Mouse (Mus musculus): ENCODE measurements around the gene Il10rb. TPM values are rescaled to one million over a fixed set of nuclear protein-coding genes. Genes with fewer than 3 reads are reported as not detected.
A peak's percentile ranks its signal among the peaks of the same experiment; 100 is the strongest.

Gene Il10rb
- polyA plus RNA-seq, 1 experiment from 2014 or later: 29.8 TPM

DNA sequence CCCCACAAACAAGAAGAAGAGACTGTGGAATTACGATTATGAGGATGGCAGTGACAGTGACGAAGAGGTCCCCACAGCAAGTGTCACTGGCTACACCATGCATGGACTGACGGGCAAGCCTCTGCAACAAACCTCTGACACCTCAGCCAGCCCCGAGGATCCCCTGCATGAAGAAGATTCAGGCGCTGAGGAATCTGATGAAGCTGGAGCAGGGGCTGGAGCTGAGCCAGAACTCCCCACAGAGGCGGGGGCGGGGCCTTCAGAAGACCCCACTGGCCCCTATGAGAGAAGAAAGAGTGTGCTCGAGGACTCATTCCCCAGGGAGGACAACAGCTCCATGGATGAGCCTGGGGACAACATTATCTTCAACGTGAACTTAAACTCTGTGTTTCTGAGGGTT is 2.2 kb upstream of the Il10rb start:
- Histone ChIP-seq H3K4me1 (replicated peaks; ENCODE audit: control insufficient read depth, insufficient read depth, low read length) (peaks cover 13% of the 10 kb centered on the region), H3K36me3 (ENCODE audit: control insufficient read depth, insufficient read depth, low read length) (peaks cover 16% of the 10 kb centered on the region; the same call in 1 of the 2 replicates)

GRCm38 (mm10) chr16:91404187-91404586 is 1.8 kb upstream of the Il10rb start:
- no peak overlapping the region for H3K27ac ChIP-seq (ENCODE audit: low read depth, low read length)
- 88% methylated on average over 8 of the region's 8 CpGs for WGBS
- no peak overlapping the region for H3K9ac ChIP-seq (ENCODE audit: low read depth, low read length)
- no peak for DNase-seq (ENCODE audit: low spot score)
- H3K4me3 ChIP-seq (ENCODE audit: low read depth, low read length): no peak overlapping the region
- ATAC-seq (replicated peaks; ENCODE audit: low FRiP score): no peak
- H3K4me1 ChIP-seq (replicated peaks; ENCODE audit: control insufficient read depth, insufficient read depth, low read length): peaks cover 16% of the 10 kb centered on the region
- H3K27me3 ChIP-seq (replicated peaks; ENCODE audit: control insufficient read depth, insufficient read depth, low read length): no peaks in the 10 kb centered on the region
- H3K4me2 ChIP-seq: no peak overlapping the region
- no peaks in the 10 kb centered on the region for H3K9me3 ChIP-seq (ENCODE audit: control insufficient read depth, low read length)
- H3K36me3 ChIP-seq (ENCODE audit: control insufficient read depth, insufficient read depth, low read length): peaks cover 16% of the 10 kb centered on the region; the same call in 1 of the 2 replicates

More for the DNA sequence above, 2.2 kb upstream of the Il10rb start:
- no peak overlapping the region for H3K27ac ChIP-seq (ENCODE audit: low read depth, low read length)
- no peak for ATAC-seq (replicated peaks; ENCODE audit: low FRiP score)
- H3K27me3 ChIP-seq (replicated peaks; ENCODE audit: control insufficient read depth, insufficient read depth, low read length): no peaks in the 10 kb centered on the region
- H3K4me2 ChIP-seq: no peak overlapping the region
- H3K9me3 ChIP-seq (ENCODE audit: control insufficient read depth, low read length): no peaks in the 10 kb centered on the region
- 81% methylated on average over 9 of the region's 9 CpGs for WGBS
- H3K4me3 ChIP-seq (ENCODE audit: low read depth, low read length): no peak overlapping the region
- DNase-seq (ENCODE audit: low spot score): no peak
- no peak overlapping the region for H3K9ac ChIP-seq (ENCODE audit: low read depth, low read length)

- Histone ChIP-seq H3K4me3 (ENCODE audit: low read depth, low read length) (no peak overlapping the region), H3K9ac (ENCODE audit: low read depth, low read length) (no peak overlapping the region), H3K27ac (ENCODE audit: low read depth, low read length) (no peak overlapping the region), H3K27me3 (replicated peaks; ENCODE audit: control insufficient read depth, insufficient read depth, low read length) (no peaks in the 10 kb centered on the region), H3K4me1 (replicated peaks; ENCODE audit: control insufficient read depth, insufficient read depth, low read length) (peaks cover 16% of the 10 kb centered on the region), H3K4me2 (peak overlapping the region; percentile 87; the same call in 1 of the 2 replicates), H3K9me3 (ENCODE audit: control insufficient read depth, low read length) (no peaks in the 10 kb centered on the region), H3K36me3 (ENCODE audit: control insufficient read depth, insufficient read depth, low read length) (peaks cover 16% of the 10 kb centered on the region; the same call in 1 of the 2 replicates)
- 77% methylated on average over 10 of the region's 10 CpGs for WGBS
- no peak for DNase-seq (ENCODE audit: low spot score)
- no peak for ATAC-seq (replicated peaks; ENCODE audit: low FRiP score)
These were observed 961 bp upstream of the Il10rb start for GRCm38 (mm10) chr16:91404828-91405577.

- Histone ChIP-seq H3K9me3 (ENCODE audit: control insufficient read depth, low read length) (no peaks in the 10 kb centered on the region), H3K4me1 (replicated peaks; ENCODE audit: control insufficient read depth, insufficient read depth, low read length) (peaks cover 13% of the 10 kb centered on the region), H3K27me3 (replicated peaks; ENCODE audit: control insufficient read depth, insufficient read depth, low read length) (no peaks in the 10 kb centered on the region), H3K4me3 (ENCODE audit: low read depth, low read length) (peak overlapping the region; percentile 72), H3K27ac (ENCODE audit: low read depth, low read length) (peak overlapping the region; percentile 54), H3K9ac (ENCODE audit: low read depth, low read length) (peak overlapping the region; percentile 83), H3K36me3 (ENCODE audit: control insufficient read depth, insufficient read depth, low read length) (peaks cover 10% of the 10 kb centered on the region; the same call in 1 of the 2 replicates), H3K4me2 (peak overlapping the region; percentile 87)
- DNase-seq (ENCODE audit: low spot score): peak; percentile 57
- ATAC-seq (replicated peaks; ENCODE audit: low FRiP score): peak; percentile 65
- 2% methylated on average over 13 of the region's 13 CpGs for WGBS
These were observed 739 bp downstream of the Il10rb start for GRCm38 (mm10) chr16:91406585-91407220.

GRCm38 (mm10) chr16:91413102-91413844 is 7.3 kb downstream of the Il10rb start:
- Histone ChIP-seq H3K4me3 (ENCODE audit: low read depth, low read length) (no peak overlapping the region), H3K4me1 (replicated peaks; ENCODE audit: control insufficient read depth, insufficient read depth, low read length) (peaks cover 21% of the 10 kb centered on the region), H3K9ac (ENCODE audit: low read depth, low read length) (no peak overlapping the region), H3K27ac (ENCODE audit: low read depth, low read length) (peak overlapping the region; percentile 39; the same call in 1 of the 2 replicates), H3K4me2 (no peak overlapping the region), H3K9me3 (ENCODE audit: control insufficient read depth, low read length) (no peaks in the 10 kb centered on the region), H3K27me3 (replicated peaks; ENCODE audit: control insufficient read depth, insufficient read depth, low read length) (no peaks in the 10 kb centered on the region), H3K36me3 (ENCODE audit: control insufficient read depth, insufficient read depth, low read length) (peaks cover 15% of the 10 kb centered on the region)
- 60% methylated on average over 12 of the region's 12 CpGs for WGBS
- DNase-seq (ENCODE audit: low spot score) (no peak), ATAC-seq (replicated peaks; ENCODE audit: low FRiP score) (no peak)

DNA sequence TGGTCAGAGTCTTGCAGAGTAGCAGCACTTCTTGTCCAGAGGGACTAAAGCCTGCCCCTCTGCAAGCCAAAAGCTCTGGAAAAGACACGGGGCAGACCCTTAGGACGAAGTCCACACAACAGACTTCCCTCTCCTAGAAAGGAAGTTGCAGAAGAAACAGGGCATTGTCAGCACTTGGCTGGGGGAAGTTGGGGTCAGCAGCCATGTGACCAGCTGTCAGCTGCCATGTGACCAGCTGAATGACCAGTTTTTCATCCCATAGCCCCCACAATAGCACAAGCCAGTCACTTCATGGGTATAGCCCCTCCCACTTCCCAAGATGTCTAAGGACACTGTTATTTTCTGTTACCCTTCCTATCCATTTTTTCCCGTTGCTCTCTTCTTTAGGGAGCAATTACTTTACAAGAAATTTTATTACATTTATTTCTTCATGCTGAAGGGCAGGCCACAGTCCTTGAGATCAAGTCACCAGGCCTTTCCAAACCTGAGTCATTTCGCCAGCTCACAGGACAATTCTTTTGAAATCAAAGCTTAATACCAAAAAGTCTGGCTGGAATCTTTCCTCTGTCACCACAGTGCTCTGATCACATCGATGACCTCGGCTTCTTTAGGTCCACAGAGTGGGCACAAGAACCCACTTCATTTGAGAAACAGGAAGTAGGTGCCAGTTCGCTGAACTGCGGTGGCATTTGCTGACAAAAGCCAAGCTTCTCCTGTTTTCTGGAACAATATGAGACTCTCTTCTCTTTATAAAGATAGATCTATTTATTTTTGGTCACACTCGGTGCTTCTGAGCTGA is 9.6 kb downstream of the Il10rb start:
- DNase-seq (ENCODE audit: low spot score) (no peak), ATAC-seq (replicated peaks; ENCODE audit: low FRiP score) (no peak)
- peaks cover 16% of the 10 kb centered on the region for H3K4me1 ChIP-seq (replicated peaks; ENCODE audit: control insufficient read depth, insufficient read depth, low read length)
- no peak overlapping the region for H3K4me3 ChIP-seq (ENCODE audit: low read depth, low read length)
- H3K4me2 ChIP-seq: no peak overlapping the region
- no peaks in the 10 kb centered on the region for H3K27me3 ChIP-seq (replicated peaks; ENCODE audit: control insufficient read depth, insufficient read depth, low read length)
- peaks cover 24% of the 10 kb centered on the region for H3K36me3 ChIP-seq (ENCODE audit: control insufficient read depth, insufficient read depth, low read length)
- no peaks in the 10 kb centered on the region for H3K9me3 ChIP-seq (ENCODE audit: control insufficient read depth, low read length)
- 84% methylated on average over 9 of the region's 9 CpGs for WGBS
- H3K27ac ChIP-seq (ENCODE audit: low read depth, low read length): no peak overlapping the region
- no peak overlapping the region for H3K9ac ChIP-seq (ENCODE audit: low read depth, low read length)

- Histone ChIP-seq H3K9ac (ENCODE audit: low read depth, low read length) (no peak overlapping the region), H3K36me3 (ENCODE audit: control insufficient read depth, insufficient read depth, low read length) (peaks cover 26% of the 10 kb centered on the region), H3K4me2 (no peak overlapping the region), H3K27ac (ENCODE audit: low read depth, low read length) (no peak overlapping the region), H3K27me3 (replicated peaks; ENCODE audit: control insufficient read depth, insufficient read depth, low read length) (no peaks in the 10 kb centered on the region), H3K9me3 (ENCODE audit: control insufficient read depth, low read length) (no peaks in the 10 kb centered on the region), H3K4me3 (ENCODE audit: low read depth, low read length) (no peak overlapping the region), H3K4me1 (replicated peaks; ENCODE audit: control insufficient read depth, insufficient read depth, low read length) (peaks cover 16% of the 10 kb centered on the region)
- DNase-seq (ENCODE audit: low spot score) (no peak), ATAC-seq (replicated peaks; ENCODE audit: low FRiP score) (no peak; the same call in 1 of the 2 replicates)
- 97% methylated on average over 6 of the region's 6 CpGs for WGBS
These were observed 10.4 kb downstream of the Il10rb start for GRCm38 (mm10) chr16:91416357-91416756.

DNA sequence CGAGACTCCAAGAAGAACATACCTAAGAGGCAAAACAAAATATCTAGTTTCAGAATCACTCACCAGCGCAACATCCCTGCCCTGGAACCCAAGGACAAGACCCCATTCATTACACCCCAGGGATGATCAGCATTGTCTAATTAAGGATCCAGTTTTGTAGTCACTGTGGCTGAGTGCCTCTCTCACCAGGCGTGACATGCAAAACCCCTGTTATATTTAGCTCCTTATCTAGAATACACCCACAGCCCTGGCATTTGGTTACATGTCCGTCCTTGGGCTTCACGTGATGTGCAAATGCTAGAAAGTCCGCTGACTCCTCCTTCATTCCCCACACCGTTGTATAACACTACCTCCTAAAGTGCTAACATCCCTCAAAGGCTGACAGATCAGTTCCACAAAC is 11.0 kb downstream of the Il10rb start:
- Histone ChIP-seq H3K4me2 (no peak overlapping the region), H3K9ac (ENCODE audit: low read depth, low read length) (no peak overlapping the region), H3K27ac (ENCODE audit: low read depth, low read length) (0 out of 2 replicates have a peak overlapping the region, but pooled peaks have one; percentile 22), H3K9me3 (ENCODE audit: control insufficient read depth, low read length) (no peaks in the 10 kb centered on the region), H3K4me3 (ENCODE audit: low read depth, low read length) (no peak overlapping the region), H3K36me3 (ENCODE audit: control insufficient read depth, insufficient read depth, low read length) (peaks cover 32% of the 10 kb centered on the region), H3K27me3 (replicated peaks; ENCODE audit: control insufficient read depth, insufficient read depth, low read length) (no peaks in the 10 kb centered on the region), H3K4me1 (replicated peaks; ENCODE audit: control insufficient read depth, insufficient read depth, low read length) (peaks cover 16% of the 10 kb centered on the region)
- ATAC-seq (replicated peaks; ENCODE audit: low FRiP score) (peak; percentile 70), DNase-seq (ENCODE audit: low spot score) (no peak)
- 63% methylated on average over 7 of the region's 7 CpGs for WGBS

Data from liver, embryonic 11.5 days (tissue).